Mouse (Mus musculus) urinary bladder, postnatal 14 days (tissue): ENCODE data around the gene Epop.

Experiments
- DNase-seq: peaks from one replicate; pipeline ENCODE4 v3.0.0; 2021; ENCODE audit warnings: low spot score

Gene Epop

DNA sequence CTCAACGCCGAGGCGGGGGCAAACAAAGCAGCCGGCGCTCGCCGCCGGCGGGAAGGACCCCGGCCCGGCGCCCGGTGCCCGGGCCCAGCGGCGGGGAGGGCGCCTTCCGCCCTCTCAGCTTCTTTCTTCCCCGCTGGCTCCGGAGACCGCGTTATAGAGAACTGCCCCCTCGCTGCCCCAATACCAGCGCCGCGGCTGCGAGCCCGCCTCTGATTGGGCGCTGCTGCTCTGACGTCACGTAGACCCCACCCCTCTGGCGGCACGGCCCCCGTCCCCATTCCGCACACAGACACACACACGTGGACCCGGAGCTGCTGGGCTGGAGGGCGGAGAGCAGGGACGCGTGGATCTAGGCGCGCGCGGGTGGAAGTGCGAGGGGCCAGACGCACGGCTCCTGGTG, at the start of gene Epop:
Epop (minus strand) TSS at position 127 of the 400 bp plus-strand sequence.
- peak; percentile 87 for DNase-seq

DNA sequence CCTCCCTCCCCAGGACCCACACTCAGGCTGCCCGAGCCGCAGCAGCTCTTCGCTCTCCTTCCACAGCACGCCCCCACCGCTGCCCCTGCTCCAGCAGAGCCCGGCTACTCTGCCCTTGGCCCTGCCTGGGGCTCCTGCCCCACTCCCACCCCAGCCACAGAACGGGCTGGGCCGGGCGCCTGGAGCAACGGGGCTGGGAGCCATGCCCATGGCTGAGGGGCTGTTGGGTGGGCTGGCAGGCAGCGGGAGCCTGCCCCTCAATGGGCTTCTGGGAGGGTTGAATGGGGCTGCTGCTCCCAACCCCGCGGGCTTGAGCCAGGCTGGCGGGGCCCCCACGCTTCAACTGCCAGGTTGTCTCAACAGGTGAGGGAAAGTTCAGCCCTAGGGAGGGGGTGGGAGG, 48.8 kb upstream of the Epop start:
- DNase-seq, result no peak

DNA sequence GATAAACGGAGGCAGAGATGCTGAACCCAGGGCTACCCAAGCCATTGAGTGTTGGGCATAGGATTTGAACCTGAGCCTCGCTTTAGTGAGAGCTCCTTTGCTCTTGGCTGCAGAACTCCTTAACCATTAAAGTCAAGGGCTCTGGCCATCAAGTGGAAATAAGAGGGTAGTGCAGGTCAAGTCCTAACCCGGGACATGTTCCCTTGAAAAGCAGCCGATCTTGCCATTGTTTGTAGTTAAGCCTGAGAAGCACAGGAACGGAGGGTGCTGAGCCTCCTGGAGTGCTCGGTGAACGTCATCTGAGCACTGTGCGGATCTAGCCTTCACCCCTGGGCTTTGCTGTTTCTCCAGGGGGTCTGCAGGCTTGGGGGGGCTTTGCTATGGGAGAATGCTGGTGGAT, 48.3 kb upstream of the Epop start:
- no peak for DNase-seq

DNA sequence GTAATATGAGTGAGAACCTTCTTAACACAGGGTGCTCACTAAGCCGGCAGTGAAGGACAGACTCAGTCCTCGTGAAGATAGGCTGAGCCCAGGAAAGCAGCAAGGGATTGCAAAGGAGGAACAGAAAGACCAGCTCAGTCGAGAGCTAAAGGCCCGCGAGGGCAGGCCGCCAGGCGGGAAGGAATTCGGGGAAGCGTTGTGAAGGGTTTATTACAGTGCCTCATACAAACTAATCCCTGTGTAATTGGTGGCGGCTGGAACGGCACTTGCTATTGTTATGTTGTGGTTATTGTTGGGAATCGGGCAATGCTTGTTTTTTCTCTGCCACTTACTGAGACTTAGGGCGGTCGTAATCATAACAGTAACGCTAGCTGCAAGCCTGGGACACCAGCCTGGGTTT, 47.9 kb upstream of the Epop start:
- no peak for DNase-seq

DNA sequence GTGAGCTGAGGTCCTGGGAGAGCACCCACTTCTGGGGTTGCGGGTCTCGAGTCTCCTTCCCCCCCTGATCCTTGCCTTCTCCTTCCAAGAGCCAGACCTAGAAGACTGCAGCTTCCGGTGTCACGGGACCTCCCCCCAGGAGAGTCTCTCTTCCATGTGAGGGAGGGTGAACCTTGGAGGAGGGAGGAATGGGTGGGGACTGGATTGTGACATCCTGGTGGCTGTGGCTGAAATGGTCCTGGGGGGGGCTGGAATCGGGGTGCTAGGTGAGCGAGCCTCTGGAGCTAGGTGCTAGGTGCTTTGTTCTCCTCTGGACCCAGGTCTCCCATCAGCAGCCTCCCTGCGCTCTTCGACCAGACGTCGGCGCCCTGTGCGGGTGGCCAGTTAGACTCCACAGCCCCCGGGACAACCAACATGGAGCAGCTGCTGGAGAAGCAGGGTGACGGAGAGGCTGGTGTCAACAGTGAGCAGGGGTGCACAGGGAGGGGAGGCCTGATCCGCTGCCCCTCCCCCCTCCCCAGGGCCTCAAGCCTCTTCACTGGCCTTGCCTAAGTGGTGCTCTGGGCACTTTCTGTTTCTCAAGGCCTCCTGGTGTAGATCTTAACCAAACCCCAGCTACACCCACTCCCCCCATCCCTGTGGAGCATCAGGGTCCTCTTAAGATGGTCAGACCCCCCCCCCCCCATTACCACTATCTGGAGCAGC, 46.7 kb upstream of the Epop start:
- no peak for DNase-seq

DNA sequence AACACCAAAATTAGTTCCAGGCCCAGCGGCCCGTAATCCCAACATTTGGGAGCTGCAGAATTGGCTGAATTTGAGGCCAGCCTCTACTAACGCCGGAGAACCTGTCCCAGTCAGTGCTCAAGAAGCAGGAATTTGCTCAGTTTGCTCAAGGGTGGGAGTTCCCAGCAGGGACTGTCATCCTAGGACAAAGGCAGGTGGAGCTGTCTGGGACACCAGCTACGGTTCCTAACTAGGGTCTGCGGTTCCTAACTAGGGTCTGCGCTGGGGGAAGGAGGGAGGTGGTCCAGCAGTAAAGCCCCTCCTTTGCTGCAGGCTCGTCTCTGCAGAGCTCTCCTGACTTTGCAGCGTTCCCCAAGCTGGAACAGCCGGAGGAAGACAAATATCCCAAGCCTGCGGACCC, 43.6 kb upstream of the Epop start:
- no peak for DNase-seq

DNA sequence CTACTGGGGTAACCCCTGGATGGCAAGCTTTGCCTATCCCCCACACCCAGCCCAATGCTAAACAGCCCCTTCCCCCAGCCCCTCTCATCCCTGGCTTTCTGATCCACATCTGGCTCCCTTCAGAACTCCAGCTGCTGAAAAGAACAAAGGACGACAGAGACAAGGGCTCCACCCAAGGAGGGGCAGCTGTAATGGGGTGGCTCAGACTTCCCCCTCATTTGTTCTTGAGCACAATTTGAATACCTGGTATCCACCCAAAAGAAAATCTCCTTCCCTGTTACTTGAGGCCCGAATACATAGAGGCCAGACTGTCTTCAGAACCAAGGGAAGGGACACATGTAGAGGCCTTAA, 41.6 kb upstream of the Epop start:
- DNase-seq, result no peak

DNA sequence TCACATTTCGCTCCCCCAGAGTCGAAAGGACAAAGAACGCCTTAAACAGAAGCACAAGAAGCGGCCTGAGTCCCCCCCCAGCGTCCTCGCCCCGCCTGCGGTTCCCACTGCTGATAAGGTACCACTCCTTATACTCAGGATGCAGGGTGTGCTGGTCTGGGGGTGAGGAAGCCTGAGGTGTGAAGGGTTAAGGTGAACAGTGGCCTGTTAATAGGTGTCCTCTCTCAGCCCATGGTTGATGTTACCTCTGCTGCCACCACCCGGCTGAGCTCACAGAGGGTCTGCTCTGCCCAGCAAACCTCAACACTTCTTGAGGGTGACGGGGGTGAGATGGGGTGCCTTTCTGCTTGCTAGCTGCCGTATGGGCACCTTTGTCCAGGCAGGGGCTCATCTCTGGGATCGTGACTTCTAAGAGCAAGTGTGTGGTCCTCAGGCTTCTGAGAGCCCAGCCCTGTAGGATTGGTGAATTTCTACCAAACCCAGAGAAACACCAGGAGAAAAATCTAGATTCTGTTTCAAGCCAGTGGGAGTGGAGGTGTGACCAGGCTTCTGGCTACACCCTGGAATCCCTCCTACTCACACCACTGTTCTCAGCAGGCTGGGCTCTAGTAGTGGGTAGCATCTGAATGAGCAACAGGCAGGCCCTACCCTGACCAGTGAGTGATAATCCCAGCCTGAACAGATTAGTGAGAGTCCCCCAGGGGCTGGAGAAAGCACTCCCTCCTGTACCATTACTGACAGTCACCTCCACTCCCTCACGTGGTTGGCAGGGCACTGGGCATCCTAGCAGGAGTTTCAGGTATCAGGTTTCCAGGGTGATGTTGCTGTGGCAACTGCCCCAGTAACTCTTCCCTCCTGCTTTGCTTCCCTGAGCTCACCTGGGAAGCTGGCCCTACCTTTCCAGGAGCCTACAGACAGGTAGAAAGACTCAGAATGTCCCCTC, 41.0 kb upstream of the Epop start:
- no peak for DNase-seq

DNA sequence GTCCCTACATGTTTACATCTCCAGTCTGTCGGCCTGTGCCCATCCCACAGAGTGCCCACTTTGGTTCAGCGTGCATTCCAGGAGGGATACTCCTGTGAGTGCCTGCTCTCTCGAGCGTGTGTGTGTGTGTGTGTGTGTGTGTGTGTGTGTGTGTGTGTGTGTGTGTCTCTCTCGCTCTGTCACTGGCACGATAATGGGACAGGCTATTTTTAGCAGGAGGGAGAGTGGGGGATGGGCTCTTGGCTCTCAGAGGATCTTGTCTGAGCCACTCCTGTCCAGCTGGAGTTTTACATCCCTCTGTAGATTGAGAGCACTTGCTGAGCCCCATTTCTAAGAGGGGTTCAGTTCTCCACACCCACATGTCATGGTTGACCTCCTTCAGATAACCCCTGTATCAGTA, 40.3 kb upstream of the Epop start:
- DNase-seq, result peak; percentile 32

DNA sequence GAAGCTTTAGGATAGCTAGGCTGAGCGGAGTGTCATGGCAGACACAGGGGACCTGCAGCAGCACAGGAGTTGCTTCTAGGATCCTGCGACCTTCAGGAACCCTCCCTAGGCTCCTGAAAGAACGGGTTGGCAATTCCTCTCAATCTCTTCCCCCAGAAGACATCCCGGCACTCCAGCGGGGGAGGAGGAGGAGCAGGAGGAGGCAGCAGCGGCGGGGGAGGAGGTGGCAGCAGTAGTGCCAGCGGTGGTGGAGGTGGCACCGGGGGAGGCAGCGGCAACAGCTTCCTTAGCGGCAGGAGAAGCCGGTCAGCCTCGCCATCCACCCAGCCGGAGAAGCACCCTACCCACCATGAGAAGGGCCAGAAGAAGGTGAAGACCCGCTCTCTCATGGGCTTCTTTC, 39.8 kb upstream of the Epop start:
- no peak for DNase-seq

DNA sequence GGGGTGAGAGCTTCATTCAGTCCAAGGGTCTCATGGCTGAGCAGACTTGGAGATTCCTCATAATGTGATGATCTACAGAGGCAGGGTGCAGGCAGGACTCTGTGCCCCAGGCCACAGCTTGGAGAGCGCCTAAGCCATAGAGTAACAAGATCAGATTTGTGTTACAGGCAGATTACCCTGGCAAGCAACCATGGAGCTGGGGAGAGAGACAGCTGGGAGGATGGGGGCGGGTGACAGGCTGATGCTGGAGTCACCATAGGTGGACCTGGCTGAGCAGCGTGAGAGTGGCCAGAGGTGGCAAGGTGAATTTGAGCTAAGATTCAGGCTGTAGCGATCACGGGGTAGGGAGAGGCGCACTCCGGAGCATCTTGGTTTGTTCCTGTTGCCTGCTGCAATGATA, 38.7 kb upstream of the Epop start:
- no peak for DNase-seq

DNA sequence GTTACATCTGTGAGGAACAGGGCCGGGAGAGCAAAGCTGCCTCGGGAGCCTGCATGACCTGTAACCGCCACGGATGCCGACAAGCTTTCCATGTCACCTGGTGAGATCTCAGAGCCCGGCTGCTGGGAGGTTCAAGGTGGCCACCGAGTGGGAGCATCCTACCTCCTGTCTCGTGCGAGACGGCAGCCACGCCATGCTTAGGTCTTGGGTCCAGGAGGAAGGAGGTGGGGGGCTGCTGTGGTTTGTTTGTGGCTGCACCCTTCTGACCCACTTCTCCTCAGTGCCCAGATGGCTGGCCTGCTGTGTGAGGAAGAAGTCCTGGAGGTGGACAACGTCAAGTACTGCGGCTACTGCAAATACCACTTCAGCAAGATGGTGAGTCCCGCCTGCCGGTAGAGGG, 37.3 kb upstream of the Epop start:
- DNase-seq, result no peak

DNA sequence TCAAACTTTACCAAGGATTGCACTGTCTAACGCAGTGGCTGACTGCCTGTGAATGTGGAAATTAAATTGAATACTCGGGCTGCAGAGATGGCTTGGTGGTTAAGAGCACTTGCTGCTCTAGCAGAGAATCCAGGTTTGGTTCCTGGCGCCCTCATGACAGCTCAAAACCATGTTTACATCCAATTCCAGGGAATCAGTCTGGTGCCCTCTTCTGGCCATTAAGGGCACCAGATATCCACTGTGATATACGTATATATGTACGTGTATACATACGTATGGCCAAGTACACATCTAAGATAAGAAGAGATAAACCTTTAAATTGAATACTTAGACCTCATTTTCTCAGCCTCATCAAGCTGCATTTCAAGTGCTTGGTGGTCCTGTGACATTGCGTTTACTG, 36.7 kb upstream of the Epop start:
- DNase-seq, result no peak

DNA sequence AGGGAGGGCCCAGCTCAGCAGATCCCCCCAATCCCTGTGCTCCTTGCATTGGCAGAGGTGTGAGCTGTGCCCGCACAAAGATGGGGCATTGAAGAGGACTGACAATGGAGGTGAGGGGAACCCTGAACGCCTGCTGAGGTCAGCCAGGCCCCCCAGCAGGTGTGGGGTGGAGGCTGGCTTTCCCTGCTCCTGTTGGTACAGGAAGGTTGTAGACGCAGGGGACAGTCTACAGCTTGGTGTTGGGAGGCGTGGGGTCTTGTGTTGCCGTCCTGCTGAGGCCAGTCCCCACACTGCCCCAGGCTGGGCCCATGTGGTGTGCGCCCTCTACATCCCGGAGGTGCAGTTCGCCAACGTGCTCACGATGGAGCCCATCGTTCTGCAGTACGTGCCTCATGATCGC, 35.9 kb upstream of the Epop start:
- DNase-seq, result no peak

DNA sequence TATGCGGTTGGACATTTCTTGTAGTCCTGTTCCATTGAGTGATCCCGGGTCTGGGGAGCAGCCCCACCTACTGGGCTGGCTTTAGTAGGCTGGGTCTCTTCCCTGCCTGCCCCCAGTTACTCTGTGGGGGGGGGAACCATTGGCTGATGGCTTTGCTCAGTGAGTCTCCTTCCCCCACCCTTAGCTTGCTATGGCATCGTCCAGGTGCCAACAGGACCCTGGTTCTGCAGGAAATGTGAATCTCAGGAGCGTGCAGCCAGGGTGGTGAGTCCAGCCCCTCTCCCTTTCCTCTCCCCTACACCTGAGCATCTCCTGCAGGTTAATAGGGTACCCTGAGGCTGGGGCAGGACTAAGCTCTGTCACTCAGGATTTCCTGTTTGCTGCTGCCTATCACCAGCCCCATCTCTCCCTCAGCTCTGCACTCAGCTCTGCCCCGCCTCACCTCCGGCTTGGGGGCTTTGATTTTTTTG, 35.3 kb upstream of the Epop start:
- DNase-seq, result no peak

DNA sequence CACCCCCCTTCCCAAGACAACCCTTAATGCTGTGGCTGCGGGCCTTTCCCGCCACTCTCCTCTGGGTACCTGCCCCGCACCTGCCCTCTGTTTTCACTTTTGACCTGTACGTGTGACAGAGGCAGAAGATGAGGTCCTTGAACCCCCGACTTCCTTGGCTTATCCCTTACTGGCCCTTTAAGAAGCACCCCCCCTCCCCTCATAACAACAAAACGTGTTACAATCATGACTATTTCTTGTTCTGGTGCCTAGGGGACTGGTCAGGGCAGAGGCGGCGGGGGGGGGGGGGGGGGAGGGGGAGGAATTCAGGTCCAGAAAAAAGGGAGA, 34.8 kb upstream of the Epop start:
- DNase-seq, result no peak

DNA sequence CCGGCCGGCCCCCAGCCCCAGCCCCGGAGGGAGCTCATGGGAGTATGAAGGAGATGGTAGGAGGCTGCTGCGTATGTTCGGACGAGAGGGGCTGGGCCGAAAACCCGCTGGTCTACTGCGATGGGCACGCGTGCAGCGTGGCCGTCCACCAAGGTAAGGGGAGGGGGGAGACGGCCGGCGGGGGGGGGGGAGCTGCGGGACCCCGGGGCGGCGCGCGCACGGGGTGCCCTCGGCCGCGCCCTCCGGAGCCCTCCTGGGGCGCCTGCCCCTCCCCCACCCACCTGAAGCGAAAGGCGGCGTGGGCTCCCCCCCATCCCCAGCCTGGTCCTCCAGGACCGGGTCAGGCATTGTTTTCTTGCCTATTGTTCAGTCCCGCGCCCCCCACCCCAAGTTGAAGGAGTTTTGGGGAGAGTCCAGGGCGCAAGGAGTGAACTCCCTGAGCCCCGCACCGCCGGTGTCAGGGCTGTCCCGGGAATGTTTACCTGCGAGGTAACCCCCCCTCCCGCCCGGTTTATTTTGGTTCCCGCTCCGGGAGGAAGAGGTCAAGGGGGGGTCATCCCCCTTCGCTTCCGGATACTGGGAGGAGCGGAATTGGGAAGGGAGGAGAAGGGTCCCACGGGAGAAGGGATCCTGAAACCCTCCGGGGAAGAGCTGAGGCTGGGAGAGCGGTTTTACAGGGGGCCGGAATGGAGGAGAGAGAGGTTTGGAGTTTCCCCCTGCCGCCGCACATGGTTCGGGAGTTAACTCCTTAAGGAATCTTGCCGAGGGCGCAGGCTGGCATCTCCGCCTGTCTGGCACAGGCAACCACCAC, 34.2 kb upstream of the Epop start:
- peak; percentile 50 for DNase-seq

DNA sequence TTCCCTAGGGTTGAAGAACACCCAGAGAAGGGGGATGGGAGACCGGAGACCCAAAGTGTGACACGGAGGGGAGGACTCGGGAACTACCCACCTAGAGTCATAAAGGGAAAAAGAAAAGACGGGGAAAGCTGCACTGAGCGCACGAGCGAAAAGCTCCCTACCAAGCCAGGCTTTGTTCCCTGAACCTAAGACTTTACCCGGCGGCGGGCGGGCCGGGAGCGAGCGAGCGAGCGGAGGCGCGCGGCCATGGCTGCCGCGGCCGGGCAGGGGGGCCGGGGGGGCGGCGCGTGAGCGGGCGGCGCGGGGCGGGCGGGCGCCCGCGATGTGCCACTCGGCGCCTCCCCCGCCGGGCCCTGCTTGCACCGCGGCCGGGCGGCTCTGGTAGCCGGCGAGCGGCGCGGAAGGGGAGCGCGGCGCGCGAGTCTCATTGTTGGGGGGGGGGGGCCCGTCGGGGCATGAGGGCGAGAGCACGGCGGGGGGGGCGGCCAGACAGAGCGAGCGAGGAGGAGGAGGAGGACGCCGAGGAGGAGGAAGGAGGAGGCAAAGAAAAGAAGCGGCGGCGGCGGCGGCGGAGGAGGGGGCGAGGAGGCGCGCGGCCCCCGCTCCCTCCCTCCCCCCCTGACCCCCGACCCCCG, 33.5 kb upstream of the Epop start, which contains the start of gene Mllt6:
Mllt6 (plus strand) TSS at position 522 of the 635 bp plus-strand sequence.
- peak; percentile 78 for DNase-seq

DNA sequence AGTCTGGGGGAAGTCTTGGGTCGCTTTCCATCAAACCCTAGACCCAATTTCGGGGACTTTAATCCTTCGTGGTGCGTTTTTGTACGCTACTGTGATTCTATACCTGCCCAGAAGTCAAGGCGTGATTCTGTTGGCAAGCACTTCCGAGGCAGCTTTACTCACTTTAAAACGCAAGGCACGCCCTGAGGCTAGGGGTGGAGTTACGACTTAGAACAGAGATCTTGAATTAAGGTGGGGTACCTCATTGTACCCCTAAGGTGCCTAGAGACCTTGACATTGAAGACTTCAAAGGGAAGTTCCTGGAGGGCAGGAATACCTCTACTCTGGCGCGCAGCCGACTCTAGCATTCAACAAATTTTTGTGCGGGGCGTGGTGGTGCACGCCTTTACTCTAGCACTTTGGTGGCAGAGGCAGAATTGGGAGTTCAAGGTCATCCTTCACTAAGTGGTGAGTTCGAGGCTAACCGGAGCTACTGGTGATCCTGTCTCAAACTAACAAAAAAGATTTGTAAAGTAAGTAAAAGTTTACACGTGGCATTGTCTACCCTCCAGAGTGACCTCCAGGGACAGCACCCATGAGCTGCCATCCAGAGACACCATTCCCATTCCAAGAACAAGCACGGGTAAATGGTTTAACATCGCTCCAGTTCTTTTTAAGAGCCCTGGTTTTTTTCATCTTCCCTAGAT, 32.8 kb upstream of the Epop start:
- DNase-seq, result peak; percentile 62

DNA sequence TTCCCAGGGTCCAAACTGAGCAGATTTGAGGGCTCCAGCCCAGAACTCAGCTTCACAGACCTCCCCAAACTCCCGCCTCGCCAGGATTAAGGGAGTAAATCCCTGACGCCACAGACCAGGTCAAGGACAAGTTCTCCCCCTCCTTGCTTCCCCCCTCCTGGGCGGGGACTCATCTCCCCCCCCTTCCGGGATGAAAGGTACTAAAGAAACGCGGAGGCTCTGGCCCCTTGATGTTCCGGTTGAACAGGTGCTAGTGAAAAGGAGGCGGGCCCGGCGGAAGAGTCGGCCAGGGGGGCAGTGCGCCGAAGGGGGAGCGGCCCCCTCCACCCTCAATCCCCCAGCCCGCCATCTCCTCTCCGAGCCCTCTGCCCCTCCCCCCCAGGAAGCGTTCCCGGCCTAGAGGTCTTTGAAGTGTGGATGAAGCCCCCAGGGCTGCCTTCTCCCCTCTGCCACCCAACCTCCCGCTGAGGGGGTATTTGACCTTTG, 32.2 kb upstream of the Epop start:
- DNase-seq, result peak; percentile 81
